Mouse (Mus musculus): ENCODE data around the gene Ccdc144b.
A peak's percentile ranks its signal among the peaks of the same experiment; 100 is the strongest.

Ccdc144b gene

GRCm38 (mm10) chr3:36029993-36030392, 23.4 kb downstream of the Ccdc144b start:
- no peak for DNase-seq (ENCODE audit: low spot score in 2 of 2)

DNA sequence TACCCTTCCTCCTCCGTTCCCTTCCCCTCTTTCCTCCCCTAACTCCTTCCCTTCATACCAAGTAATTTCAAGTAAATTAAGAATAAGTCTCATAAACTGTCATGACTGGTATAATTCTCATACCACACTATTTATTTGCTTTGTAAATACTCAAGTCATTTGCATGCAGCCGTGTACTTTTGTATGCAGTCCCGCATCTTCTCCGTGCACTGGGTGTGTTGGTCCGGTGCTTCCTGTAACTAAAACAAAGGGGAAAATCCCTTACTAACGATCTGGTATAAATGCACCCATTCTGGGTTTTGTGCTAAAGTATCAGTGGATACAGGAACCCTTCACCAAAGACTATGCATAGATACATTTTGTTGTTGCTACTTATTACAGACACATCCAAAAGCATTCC, 27.6 kb downstream of the Ccdc144b start:
- no peak for DNase-seq (ENCODE audit: low spot score in 2 of 2)

DNA sequence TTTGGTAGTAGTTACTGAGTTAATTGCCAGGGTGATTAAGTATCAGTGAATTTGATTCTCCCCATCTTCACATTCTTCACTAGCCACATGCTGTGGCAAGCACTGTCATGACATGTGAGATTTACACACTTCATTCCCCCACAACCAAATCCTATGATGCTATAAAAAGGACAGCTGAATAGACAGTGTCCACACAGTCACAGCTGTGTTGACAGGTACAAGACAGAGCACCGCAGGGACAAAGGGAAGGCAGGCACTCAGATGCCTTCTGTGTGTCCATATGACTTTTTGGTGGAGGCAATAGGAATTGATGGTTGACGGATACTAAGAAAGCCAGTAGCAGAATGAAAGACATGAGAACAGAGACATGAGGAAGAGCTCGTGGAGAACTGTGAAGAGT, 42.1 kb downstream of the Ccdc144b start:
- no peak for DNase-seq (ENCODE audit: low spot score in 2 of 2)

DNA sequence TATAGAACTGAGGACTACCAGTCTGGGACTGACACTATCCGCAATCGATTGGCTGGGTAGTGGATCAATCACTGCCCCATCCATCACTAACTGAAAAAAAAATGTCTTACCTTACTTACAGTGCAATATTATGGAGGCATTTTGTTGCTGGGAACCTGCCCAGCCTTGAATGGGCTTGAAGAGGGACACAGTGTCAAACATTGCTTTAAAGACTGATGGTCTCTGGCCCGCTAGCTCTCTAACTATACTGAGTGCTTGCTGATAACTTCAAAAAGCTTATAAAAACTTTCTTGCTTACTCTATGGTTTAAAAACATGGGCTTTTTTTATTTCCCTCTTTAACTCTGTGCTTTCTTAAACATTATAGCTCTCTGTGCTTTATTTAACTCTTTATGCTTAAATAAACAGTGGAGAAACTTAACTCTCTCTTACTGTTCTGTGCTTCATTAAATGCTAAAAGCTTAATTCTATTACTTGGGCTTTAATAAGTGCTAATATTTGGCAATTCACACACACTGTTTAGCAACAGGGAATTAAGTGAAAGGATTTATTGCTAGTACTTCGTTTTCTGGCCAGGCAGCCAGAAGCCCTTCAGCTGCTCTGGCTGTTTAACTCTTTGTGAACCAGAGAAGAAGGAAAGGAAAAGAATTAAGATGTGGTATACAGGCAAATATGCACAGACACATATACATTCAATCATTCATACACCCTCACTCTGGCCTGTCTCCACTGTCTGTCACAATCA, 44.8 kb downstream of the Ccdc144b start:
- no peak for DNase-seq (ENCODE audit: low spot score in 2 of 2)

GRCm38 (mm10) chr3:36004028-36004895, 49.1 kb downstream of the Ccdc144b start:
- DNase-seq (ENCODE audit: low spot score in 2 of 2): peak in 1 of 2 experiments; percentile 27

DNA sequence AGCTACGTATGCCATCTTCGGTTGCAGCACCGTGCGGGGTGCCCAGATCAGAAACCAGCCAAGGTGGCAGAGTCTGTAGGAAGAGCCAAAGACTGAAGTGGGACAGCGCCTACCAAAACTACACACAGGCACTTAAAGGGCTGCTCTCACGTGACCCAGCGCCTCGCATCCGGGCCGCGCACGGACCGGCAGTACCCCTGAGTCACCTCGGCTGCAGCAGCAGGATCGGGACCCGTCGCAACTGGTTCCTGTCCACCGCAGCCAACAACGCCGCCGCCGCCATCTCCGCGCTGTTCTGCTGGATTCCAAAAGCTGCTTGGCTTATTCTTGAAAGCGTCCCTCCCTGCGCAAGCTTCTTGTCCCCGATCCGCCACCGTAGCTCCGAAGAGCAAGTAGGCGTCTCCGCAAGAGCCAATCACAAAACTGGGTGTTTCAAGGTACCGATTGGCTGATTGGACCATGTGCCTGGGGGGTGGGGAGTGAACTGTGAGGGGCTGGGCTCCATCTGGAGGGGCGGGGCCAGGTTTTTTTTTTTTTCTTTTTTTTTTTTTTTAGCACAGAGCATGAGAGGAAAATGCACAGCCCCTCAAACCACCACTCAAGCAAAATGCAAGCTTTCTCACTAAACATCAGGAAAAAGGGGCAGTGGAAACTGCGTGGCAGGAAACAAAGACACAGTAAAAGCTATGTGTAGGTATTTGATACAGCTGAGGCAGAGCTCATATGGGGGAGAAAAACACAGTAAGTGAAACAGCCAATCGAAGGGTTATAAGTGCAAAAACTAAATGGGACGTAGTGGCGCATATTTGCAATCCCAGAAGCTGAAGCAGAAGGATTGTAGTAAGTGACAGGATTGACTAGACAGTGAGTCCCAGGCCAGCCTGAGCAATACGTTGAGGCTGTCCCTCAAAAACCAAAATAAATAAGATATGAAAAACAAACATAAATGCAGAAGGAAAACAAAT, 52.8 kb downstream of the Ccdc144b start, which contains the start of gene Mccc1:
Mccc1 (minus strand) TSS at position 404 of the 965 bp plus-strand sequence.
- peak; percentile 91 to 97 for DNase-seq (ENCODE audit: low spot score in 2 of 2)

DNA sequence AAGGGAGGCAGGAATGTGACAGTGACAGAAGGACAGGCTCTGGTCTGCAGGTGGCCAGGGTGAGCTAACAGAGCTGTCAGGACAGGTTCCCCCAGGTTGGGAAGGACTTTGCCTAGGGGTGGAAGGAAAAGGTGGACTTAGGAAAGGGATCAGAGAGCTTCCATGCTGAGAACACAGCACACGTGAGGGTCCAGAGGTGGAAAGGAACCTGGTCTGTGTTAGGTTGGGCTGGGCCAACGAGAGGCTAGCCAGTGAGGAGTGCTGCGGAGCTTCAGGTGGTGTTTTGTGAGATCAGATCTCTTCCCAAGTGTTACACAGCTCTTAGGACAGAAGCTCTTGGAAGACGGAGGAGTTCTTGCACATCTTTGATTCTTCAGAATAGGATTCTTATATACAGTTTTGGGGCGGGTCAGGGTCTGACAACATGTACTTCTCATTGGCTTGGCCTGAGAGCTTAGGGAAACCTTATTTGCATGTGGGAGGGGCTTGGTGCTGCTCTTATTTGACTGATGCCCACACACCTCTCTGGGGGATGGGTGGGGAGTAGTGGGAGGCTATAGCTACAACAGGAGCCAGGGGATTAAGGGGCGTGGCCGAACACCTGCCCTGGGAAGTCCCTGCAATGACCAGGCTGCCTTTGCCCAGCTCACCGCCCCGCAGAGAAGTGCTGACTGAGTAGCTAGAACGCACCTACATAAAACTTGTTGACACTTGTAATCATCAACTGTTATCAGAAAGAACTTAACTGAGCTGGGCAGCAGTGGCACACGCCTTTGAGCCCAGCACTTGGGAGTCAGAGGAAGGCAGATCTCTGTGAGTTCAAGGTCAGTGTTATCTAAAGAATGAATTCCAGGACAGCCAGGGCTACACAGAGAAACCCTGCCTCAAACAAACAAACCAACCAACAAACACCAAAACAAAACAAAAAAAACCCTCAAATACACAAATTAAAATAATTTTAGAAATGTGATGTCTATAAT, 58.5 kb downstream of the Ccdc144b start:
- DNase-seq (ENCODE audit: low spot score in 2 of 2): no peak

- DNase-seq (ENCODE audit: low spot score in 2 of 2): no peak
These were observed 62.6 kb downstream of the Ccdc144b start for GRCm38 (mm10) chr3:35990715-35991114.

DNA sequence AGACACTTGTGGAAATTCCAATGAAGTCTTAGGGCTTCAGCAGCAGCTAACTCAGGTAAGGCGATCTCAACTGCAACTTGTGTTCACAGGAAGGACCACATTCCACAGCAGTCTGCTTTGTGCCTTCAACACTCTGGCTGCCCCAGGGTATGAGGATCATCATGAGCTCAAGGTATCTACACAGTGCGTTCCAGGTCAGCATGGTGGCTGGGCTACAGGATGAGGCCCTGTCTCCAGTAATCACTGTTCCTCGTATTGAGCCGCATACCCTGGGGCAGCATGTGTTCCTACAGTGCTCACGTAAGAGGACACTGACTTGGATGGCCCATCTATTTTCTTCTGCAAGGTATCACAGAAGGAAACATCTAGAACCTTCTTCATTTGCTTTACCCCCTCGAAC, 65.3 kb downstream of the Ccdc144b start:
- no peak for DNase-seq (ENCODE audit: low spot score in 2 of 2)

- no peak for DNase-seq (ENCODE audit: low spot score in 2 of 2)
These were observed 67.1 kb downstream of the Ccdc144b start for GRCm38 (mm10) chr3:35986266-35986665.

DNA sequence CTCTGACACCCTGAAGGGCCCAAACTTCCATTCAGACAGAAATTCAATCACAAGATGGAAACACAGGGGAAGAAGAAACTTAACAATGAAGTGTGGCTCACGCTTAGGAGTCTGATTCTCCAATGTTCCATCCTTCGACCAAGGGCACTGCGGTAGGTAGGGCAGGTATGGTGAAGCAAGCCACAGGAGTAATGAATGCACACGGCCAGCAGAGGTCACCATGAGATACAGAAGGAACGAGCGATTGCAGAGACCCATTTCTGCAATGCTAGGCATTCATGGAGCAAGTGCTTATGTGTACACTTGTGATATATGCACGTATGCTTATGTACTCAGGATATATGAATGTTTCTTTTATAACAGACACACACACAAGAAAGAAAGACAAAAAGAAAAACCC, 79.8 kb downstream of the Ccdc144b start:
- DNase-seq (ENCODE audit: low spot score in 2 of 2): no peak

- DNase-seq (ENCODE audit: low spot score in 2 of 2): peak in 1 of 2 experiments; percentile 28
These were observed 80.4 kb downstream of the Ccdc144b start for GRCm38 (mm10) chr3:35972985-35973384.

GRCm38 (mm10) chr3:35971149-35971548, 82.2 kb downstream of the Ccdc144b start:
- no peak for DNase-seq (ENCODE audit: low spot score in 2 of 2)

GRCm38 (mm10) chr3:35970441-35970840, 82.9 kb downstream of the Ccdc144b start:
- no peak for DNase-seq (ENCODE audit: low spot score in 2 of 2)

- DNase-seq (ENCODE audit: low spot score in 2 of 2): no peak
These were observed 85.9 kb downstream of the Ccdc144b start for GRCm38 (mm10) chr3:35967366-35967921.

DNA sequence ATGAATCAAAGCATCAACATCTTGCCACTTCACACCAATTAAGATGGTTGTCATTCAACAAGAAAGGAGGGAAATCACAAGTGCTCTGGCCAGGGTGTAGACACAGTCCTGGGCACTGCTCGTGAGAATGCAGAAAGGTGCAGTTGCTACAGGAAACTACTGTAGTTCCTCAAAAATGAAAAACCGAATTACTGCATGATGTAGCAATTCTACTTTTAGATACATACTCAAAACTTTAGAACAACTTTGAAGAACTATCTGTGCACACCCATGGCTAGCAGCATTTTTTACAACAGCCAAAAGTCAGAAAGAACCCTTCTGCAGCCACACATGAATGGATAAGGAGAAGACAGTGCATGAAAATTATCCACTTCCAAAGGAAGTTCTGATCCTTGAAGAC, 86.9 kb downstream of the Ccdc144b start:
- no peak for DNase-seq (ENCODE audit: low spot score in 2 of 2)

DNA sequence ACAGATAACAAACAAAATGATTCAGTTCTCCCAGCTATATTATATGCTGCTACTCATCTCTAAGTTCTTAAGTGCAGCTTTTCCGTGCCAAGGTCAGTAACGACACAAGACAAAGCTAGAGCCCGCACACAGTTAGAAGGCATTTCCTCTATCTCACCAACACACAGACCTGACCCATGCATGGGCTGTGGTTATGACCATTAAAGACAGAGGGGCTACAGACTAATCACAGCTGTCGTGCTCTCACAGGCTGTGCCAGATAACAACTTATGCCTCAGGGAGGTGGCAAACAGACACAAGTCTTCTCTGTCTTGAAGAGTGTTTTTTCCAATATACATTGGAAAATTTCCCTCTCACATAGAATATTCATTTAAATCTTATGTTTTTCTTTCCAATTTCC, 88.4 kb downstream of the Ccdc144b start:
- no peak for DNase-seq (ENCODE audit: low spot score in 2 of 2)

- DNase-seq (ENCODE audit: low spot score in 2 of 2): no peak
These were observed 89.4 kb downstream of the Ccdc144b start for GRCm38 (mm10) chr3:35963921-35964320.

- DNase-seq (ENCODE audit: low spot score in 2 of 2): no peak
These were observed 89.9 kb downstream of the Ccdc144b start for GRCm38 (mm10) chr3:35963401-35963800.

DNA sequence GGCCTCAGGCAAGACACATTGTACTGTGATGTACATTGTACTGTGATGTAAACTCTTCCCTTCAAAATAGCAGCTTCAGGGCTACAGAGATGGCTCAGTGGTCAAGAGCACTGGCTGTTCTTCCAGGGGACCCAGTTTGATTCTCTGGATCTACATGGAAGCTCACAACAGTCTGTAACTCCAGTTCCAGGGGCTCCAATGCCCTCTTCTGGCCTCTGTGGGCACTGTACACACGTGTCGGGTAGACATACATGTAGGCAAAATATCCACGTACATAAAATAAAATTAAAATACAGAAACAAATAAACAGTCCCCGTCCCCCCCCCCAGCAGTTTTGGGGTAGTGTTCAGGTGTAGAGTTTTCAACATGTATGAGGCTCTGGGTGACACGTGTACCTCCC, 90.4 kb downstream of the Ccdc144b start:
- no peak for DNase-seq (ENCODE audit: low spot score in 2 of 2)
